Mouse (Mus musculus) left cerebral cortex, adult 11 months (tissue): ENCODE results near the gene Vps13a.
A peak's percentile ranks its signal among the peaks of the same experiment; 100 is the strongest.
"Not testable (repeated sequence)": the region's sequence is repeated elsewhere in the genome, so short reads cannot be mapped to it uniquely, and the experiment has no call there.

Experiments used
- DNase-seq: peaks from one replicate; pipeline ENCODE4 v3.0.0; 2022; ENCODE audit warnings: low spot score

Vps13a gene

GRCm38 (mm10) chr19:16757439-16757838 is 23.3 kb downstream of the Vps13a start:
- not testable (repeated sequence) for DNase-seq

GRCm38 (mm10) chr19:16755854-16756253 is 24.9 kb downstream of the Vps13a start:
- DNase-seq = no peak

DNA sequence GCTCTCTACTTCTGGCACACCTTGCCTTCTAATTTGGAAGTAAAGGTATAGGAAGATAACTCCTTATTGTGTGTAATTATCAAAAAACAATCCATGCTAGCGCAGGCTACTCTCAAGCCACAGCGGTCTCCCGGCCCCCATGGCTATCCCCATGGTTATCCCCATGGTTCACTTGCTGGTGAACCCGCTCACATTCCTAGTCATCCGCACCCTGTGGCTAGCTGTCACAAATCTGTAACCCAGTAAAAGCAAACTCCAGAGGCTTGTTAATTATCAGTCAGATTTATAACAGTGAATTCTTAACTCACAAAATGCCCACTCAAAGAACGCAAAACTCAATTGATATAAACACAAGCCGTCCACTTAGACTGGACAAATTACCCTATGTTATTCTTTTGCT is 25.5 kb downstream of the Vps13a start:
- no peak for DNase-seq

- no peak for DNase-seq
Measured at GRCm38 (mm10) chr19:16753151-16753550, 27.6 kb downstream of the Vps13a start.

DNA sequence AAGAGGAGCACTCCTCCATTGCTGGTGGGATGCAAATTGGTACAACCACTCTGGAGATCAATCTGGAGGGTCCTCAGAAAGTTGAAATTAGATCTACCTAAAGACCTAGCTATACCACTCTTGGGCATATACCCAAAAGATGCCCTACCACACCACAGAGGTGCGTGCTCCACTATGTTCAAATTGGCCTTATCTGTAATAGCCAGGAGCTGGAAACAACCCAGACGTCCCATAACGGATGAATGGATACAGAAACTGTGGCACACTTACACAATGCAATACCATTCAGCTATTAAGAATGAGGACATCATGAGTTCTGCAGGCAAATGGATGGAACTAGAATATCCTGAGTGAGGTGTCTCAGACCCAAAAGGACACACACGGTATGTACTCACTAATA is 43.9 kb downstream of the Vps13a start:
- DNase-seq = no peak

- no peak for DNase-seq
Measured at GRCm38 (mm10) chr19:16728729-16729128, 52.0 kb downstream of the Vps13a start.

GRCm38 (mm10) chr19:16715249-16715648 is 65.5 kb downstream of the Vps13a start:
- no peak for DNase-seq

DNA sequence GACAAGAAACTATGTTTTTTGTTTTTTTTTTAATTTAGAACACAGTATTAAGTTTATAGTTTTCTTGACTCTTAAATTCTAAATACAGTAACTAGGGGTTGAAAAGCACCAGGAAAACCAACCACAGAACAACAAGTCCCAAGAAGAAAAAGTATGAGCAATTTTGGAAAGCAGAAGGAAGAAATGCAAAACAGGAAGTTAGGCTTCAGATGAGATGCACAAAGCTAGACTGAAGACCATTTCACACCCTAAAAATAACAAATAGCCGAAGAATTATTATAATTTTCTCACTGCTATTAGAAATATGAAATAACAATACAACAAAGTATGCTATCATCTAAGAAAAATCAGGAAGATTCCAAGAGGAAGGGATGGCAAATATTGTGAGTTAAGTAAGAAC is 78.9 kb downstream of the Vps13a start:
- DNase-seq = no peak

GRCm38 (mm10) chr19:16684922-16685321 is 95.8 kb downstream of the Vps13a start:
- no peak for DNase-seq

DNA sequence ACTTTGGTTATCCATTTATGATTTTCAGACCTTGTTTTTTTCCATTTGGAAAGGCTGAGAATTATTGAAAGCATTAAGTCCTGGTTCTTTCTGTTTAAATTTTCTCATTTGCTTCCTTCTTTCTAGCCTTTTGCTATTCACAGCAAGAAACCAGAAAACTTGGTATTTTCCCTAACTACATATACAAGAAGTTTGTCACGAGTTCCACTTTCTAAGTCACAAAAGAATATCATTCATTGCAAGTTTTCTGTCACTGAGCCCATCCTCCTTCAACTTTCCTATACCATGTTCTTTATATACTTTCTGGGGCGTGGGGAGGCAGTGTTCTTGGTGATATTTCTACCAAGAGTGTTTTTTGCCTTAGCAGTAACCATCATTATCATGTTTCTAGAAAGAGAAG is 96.5 kb downstream of the Vps13a start:
- DNase-seq = no peak

GRCm38 (mm10) chr19:16625610-16626395 is 154.9 kb downstream of the Vps13a start:
- DNase-seq = no peak

DNA sequence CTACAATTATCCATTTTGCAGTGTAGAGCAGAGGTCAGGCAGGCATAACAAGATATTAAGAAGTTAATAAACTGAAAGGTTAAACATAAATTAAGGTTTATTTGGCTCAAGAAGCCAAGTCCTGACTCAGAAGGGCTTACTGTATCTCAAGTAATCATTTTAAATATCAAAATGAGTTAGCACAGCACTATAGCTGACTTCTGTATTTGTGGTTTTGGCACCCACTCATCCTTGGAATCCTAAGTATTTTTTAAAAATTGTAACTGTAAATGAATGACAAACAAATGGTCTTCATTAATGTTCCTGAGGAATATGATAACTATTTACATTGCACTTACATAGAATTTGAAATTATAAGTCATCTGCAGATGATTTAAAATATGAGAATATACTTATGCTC is 155.7 kb downstream of the Vps13a start:
- no peak for DNase-seq

GRCm38 (mm10) chr19:16623154-16623553 is 157.6 kb downstream of the Vps13a start:
- no peak for DNase-seq

- DNase-seq = no peak
Measured at GRCm38 (mm10) chr19:16607634-16608033, 173.1 kb downstream of the Vps13a start.

GRCm38 (mm10) chr19:16602026-16602425 is 178.7 kb downstream of the Vps13a start:
- DNase-seq = no peak

DNA sequence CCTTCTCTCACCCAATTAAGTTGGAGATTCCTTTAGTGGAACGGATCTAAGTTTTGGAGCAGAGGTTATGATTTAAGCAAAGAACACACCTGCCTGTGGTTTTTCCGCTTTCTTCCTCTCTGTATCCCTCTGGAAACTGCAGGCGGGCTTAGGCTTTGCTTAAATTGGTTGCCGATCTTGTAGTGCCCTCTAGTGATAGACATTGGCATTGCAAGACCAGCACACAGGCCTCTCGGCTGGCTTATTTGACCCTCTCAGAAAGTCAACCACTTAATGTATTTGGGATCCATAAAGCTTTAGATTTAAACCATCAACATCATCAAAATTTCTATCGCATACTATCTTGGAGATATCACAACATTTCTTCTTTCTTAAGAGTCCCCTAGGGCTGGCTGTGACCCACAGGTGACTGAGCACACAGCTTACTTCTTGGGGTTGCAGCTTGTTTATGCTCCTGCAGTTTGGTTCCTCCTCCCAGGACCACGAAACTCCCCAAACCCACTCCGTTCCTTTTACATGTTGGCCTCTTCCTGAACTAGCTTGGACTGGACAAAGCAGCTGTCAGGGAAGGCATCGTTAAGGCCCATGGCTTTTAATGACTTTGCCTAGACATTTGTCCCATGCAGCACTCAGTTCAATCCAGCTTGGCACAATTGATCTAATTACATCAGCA is 181.3 kb downstream of the Vps13a start:
- DNase-seq = peak; percentile 72

GRCm38 (mm10) chr19:16598653-16599297 is 182.0 kb downstream of the Vps13a start:
- no peak for DNase-seq

DNA sequence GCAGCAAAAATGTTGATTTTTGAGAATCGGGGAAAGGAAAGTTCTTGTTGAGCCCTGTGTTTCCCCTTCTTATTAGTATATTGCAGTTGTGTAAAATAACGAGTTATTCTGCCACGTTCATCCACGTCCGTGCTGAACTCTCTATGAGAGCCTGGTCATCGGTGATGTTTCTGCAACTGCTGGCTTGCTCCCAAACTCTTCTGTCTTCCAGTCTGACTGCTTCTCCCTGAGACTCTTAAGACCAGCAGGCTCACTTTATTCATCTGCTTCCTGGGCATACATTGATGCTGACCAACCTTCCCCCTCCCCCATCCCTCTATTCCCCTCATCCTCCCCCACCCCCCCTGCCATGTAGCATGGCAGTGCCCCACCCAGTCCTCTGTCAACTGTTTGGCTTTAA is 183.5 kb downstream of the Vps13a start:
- no peak for DNase-seq

DNA sequence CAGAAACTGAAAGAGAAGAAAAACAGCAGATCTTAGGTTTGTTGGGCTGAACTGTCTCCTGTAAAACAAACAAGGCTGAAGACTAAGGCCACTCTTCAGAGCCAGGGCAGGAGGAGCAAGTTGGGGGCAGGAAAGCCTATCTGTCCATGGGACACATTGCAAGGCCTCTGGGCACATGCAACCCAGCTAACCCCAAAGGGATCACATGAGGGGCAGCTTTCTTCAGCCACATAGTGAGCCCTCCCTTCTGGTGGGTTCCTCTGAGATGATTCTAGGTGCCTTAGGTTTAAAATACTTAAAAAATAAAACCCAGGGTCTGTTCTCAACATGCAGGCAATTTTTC is 186.8 kb downstream of the Vps13a start:
- DNase-seq = no peak

DNA sequence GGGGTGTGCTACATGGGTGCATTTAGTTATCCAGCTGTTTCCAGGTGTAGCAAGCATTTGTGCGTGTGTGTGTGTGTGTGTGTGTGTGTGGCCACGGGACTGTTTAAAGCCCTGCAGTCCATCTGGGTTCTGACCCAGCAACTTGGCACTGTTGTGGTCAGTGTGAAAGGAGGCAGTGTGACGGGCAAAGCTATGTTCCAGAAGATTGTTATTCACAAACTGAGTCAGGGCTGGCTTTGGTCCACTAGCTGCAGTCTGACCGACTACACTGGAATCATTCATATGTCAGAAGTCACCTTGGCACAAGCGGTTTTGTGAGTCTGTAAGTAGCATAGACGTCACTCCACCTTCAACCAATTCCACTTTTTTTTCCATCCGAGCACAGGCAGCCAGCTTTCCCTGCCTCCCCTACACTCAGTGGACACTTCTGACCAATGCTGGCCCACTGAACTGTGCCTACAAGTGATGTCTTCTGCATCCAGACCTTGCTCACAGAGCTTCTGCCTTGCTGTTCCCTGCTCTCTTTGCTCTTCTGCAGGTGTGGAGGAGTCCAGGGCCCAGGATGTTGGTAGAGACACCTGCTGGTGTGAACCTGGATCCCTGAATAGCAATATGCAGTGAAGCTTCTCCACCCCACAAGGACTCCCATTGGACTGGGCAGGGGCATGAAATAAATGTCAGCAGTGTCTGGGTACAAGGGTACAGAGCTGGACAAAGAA is 187.3 kb downstream of the Vps13a start:
- peak; percentile 47 for DNase-seq

GRCm38 (mm10) chr19:16585379-16585778 is 195.4 kb downstream of the Vps13a start:
- no peak for DNase-seq

DNA sequence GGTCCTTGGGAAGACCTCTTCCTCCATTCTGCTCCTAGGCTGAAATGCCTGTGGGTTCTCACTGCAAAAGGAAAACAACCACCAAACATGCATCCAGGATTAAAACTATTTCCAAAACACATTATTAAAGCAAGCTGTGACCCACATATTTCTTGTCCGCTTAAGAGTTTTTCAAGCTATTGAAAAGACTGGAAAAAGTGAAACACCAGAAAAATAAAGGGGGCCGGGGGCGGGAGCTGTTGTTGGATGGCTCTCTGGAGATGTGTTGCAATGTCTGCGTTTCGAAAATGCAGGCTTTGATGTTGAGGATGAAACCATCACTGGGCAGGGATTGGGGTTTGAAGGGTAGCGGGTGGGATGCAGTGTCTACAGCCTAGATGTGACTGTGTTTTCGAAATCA is 196.2 kb downstream of the Vps13a start:
- no peak for DNase-seq

GRCm38 (mm10) chr19:16580501-16580900 is 200.2 kb downstream of the Vps13a start:
- no peak for DNase-seq
